Mouse (Mus musculus) stomach, postnatal 0 days (tissue): ENCODE results near the gene Prdx3. TPM values are rescaled to one million over a fixed set of nuclear protein-coding genes. Genes with fewer than 3 reads are reported as not detected.

Experiments
- ATAC-seq: fragments of 200-750 bp; cut with Nextera tagmentation; 2 replicates; pipeline ENCODE4 v1.8.0; 2017; ENCODE audit not compliant: low FRiP score, low TSS enrichment
- DNase-seq: peaks from one replicate; pipeline ENCODE4 v3.0.0-alpha.2; 2016; ENCODE audit warnings: low spot score
- H3K27ac ChIP-seq: fragments of 300-500 bp; sonication (generic); replicated peaks from 2 replicates; pipeline ENCODE4 v1.5.1; 2014; ENCODE audit warnings: mild to moderate bottlenecking, control low read depth
- H3K27me3 ChIP-seq: fragments of 300-500 bp; sonication (generic); 2 replicates; pipeline ENCODE4 v1.6.1; 2014; ENCODE audit warnings: low read length; ENCODE audit not compliant: control insufficient read depth, insufficient read depth
- H3K36me3 ChIP-seq: fragments of 300-500 bp; sonication (generic); 2 replicates; pipeline ENCODE4 v1.6.1; 2014; ENCODE audit warnings: low read length, mixed read lengths; ENCODE audit not compliant: control insufficient read depth, insufficient read depth
- H3K4me1 ChIP-seq: fragments of 300-500 bp; sonication (generic); replicated peaks from 2 replicates; pipeline ENCODE4 v1.6.1; 2014; ENCODE audit warnings: antibody characterized with exemption; ENCODE audit not compliant: control insufficient read depth, insufficient read depth
- H3K4me2 ChIP-seq: fragments of 300-500 bp; sonication (generic); replicated peaks from 2 replicates; pipeline ENCODE4 v1.6.1; 2014; ENCODE audit warnings: low read depth, mild to moderate bottlenecking, control low read depth, moderate library complexity
- H3K4me3 ChIP-seq: fragments of 300-500 bp; sonication (generic); 2 replicates; pipeline ENCODE4 v1.5.1; 2014; ENCODE audit warnings: low read depth, low read length, control low read depth
- H3K9ac ChIP-seq: fragments of 300-500 bp; sonication (generic); 2 replicates; pipeline ENCODE4 v1.6.1; 2014; ENCODE audit warnings: mild to moderate bottlenecking, low read length, control low read depth, mixed read lengths
- H3K9me3 ChIP-seq: fragments of 300-500 bp; sonication (generic); 2 replicates; pipeline ENCODE4 v1.6.1; 2016; ENCODE audit warnings: low read length; ENCODE audit not compliant: control insufficient read depth
- CTCF ChIP-seq: IDR thresholded peaks from 2 replicates; pipeline ENCODE4 v1.5.1; 2016; ENCODE audit warnings: antibody characterized with exemption, low read depth, mild to moderate bottlenecking, moderate library complexity
- EP300 ChIP-seq: optimal IDR thresholded peaks from 2 replicates; pipeline ENCODE3; 2016; ENCODE audit warnings: antibody characterized with exemption
- WGBS: fragments of 180-500 bp; shearing (Covaris S2); extraction: QIAGEN DNeasy Blood & Tissue Kit; methylation state at CpG from one replicate; pipeline ENCODE4 v1.1.7; 2014; 5-methylcytosine and 5-hydroxymethylcytosine counted together
- polyA plus RNA-seq: library from polyadenylated mRNA; unstranded; fragments of >200 nt; fragmentation: Nextera tagmentation; extraction: Ambion mirVana; gene quantifications from 2 replicates; pipeline ENCODE4 v1.2.1, GENCODE M21; 2015

The Prdx3 gene
- polyA plus RNA-seq, 1 experiment from 2014 or later = 127 TPM

DNA sequence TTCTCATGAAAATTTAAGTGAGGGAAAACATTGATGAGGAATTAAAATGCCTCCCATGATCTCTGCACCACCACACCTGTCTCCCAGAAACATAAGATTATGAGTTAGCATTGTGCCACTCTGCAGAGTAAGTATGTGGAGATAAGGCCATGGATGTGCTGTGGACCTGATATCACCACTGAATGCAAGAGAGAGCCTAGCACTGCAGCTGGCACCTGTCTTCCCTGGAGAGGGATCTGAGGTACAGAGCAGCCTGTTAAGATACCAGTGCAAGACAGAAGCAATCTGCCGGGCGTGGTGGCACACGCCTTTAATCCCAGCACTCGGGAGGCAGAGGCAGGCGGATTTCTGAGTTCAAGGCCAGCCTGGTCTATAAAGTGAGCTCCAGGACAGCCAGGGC lies 31.1 kb upstream of the Prdx3 start:
- H3K27ac ChIP-seq = no peak overlapping the region
- 85% methylated on average over 5 of the region's 5 CpGs for WGBS
- no peaks in the 10 kb centered on the region for H3K4me1 ChIP-seq
- TF ChIP-seq EP300 (no peak), CTCF (no peak)
- no peak overlapping the region for H3K4me3 ChIP-seq
- ATAC-seq (no peak), DNase-seq (no peak)
- no peaks in the 10 kb centered on the region for H3K27me3 ChIP-seq
- H3K9ac ChIP-seq = no peak overlapping the region
- no peaks in the 10 kb centered on the region for H3K36me3 ChIP-seq
- no peaks in the 10 kb centered on the region for H3K9me3 ChIP-seq
- no peak overlapping the region for H3K4me2 ChIP-seq

DNA sequence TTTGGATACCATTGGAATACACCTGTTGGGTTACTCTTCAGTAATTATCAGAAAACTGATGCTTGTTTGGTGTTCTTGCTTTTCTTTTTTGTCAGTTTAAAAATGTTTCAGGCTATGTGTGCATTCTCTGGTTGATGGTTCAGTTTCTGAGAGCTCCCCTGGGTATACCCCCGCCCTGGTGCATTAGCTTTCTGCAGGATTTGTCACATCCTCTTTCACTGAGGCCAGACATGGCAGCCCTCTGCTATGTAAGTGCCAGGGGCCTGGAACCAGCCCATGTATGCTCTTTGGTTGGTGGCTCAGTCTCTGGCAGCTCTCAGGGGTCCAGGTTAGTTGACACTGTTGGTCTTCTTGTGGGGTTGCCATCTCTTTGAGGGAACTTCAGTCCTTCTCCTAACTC lies 29.6 kb upstream of the Prdx3 start:
- H3K9me3 ChIP-seq = no peaks in the 10 kb centered on the region
- ATAC-seq (no peak), DNase-seq (no peak)
- H3K36me3 ChIP-seq = no peaks in the 10 kb centered on the region
- H3K27ac ChIP-seq = no peak overlapping the region
- H3K27me3 ChIP-seq = no peaks in the 10 kb centered on the region
- WGBS = 93% methylated on average over 1 of the region's 1 CpGs
- H3K4me1 ChIP-seq = no peaks in the 10 kb centered on the region
- no peak overlapping the region for H3K4me2 ChIP-seq
- TF ChIP-seq EP300 (no peak), CTCF (no peak)
- no peak overlapping the region for H3K4me3 ChIP-seq
- H3K9ac ChIP-seq = no peak overlapping the region

DNA sequence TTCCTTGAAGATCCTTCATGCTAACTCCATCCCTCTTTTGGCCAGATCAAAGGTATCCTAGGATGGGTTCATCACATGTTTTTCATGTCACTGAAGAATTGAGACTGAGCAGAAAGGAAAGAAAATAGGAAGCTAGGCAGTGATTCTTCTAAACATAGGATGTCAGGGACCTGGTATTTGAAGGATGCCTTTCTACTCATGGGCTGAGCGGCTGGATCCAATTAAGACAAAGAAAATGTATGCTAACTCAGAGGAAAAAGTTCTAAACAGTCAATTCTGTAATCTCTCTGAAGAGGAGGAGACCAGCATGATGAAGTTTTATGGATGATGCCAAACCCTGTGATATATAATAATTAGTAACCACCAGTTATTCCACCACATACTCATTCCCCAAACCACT lies 28.8 kb upstream of the Prdx3 start:
- WGBS = 63% methylated on average over 1 of the region's 1 CpGs
- H3K9ac ChIP-seq = no peak overlapping the region
- H3K36me3 ChIP-seq = no peaks in the 10 kb centered on the region
- no peak overlapping the region for H3K27ac ChIP-seq
- H3K9me3 ChIP-seq = no peaks in the 10 kb centered on the region
- DNase-seq (no peak), ATAC-seq (no peak)
- no peak overlapping the region for H3K4me3 ChIP-seq
- H3K4me2 ChIP-seq = no peak overlapping the region
- H3K4me1 ChIP-seq = no peaks in the 10 kb centered on the region
- no peak for TF ChIP-seq CTCF
- no peak for TF ChIP-seq EP300
- H3K27me3 ChIP-seq = no peaks in the 10 kb centered on the region

DNA sequence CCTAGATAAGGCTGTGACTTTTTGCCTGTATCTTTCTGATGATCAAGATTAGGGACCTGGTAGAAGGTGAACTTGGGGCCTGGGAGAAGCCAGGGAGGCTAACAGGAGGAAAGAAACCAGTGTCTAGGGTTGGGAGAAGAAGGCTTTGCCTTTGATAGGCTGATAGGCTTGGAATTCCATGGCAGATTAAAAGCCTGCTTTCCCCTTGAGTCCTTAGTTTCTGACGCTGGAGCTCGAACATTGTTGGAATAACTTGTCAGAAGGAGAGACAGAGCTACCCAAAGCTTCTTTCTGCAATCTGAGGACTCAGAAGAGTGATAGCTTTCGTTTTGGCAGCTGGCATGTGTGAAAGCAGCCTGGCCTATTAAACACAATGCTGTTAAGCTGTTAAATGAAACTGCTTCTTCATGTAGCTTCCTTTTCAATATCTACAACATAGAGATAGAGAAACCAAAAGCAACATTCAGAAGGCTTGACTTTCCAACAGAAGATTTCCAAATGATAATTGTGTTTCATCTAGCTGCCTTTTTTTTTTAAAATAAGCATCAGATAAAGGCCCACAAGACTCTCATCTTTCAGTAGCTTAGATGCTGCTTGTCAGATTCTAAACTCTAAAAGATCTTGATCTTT lies 21.0 kb upstream of the Prdx3 start:
- no peaks in the 10 kb centered on the region for H3K27me3 ChIP-seq
- no peak overlapping the region for H3K4me3 ChIP-seq
- DNase-seq = no peak
- H3K4me1 ChIP-seq = no peaks in the 10 kb centered on the region
- H3K9ac ChIP-seq = no peak overlapping the region
- H3K36me3 ChIP-seq = no peaks in the 10 kb centered on the region
- ATAC-seq = no peak
- H3K9me3 ChIP-seq = no peaks in the 10 kb centered on the region
- WGBS = 25% methylated on average over 3 of the region's 3 CpGs
- no peak overlapping the region; the same call in 1 of the 2 replicates for H3K27ac ChIP-seq
- TF ChIP-seq CTCF = no peak
- no peak for TF ChIP-seq EP300
- no peak overlapping the region for H3K4me2 ChIP-seq

DNA sequence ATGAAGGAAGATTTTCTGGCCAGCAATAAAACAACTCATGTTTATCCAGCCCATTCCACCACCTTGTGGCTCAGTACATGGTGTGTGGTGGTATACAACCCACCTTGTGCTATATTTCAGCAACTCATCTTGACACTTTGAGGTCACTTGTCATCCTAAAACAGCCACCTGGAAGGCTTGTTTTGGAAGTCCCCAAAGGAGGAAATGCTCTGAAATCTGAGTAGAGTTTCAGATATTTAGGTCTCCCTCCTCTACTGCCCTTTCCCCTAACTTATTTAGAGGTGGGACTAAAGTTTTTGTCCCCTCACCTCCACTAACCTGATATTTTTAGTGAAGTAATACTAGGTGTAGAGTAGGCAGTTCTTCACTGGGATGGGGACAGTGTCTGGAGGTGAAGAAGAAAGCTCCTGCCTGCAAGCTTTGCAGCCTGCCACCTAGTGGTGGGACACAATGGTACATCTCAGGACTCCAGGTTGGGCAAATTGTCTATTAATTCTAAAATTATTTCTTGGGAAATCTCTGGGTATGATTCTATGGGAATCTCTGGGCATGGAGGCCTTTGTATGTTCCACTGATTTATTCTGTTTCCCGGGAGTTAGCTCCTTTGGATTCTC lies 17.7 kb upstream of the Prdx3 start:
- Histone ChIP-seq H3K36me3 (no peaks in the 10 kb centered on the region), H3K27me3 (no peaks in the 10 kb centered on the region), H3K4me3 (no peak overlapping the region), H3K27ac (no peak overlapping the region), H3K9ac (no peak overlapping the region), H3K4me1 (no peaks in the 10 kb centered on the region), H3K9me3 (no peaks in the 10 kb centered on the region), H3K4me2 (peak overlapping the region; percentile 86; the same call in 1 of the 2 replicates)
- DNase-seq (peak; percentile 68), ATAC-seq (no peak)
- TF ChIP-seq CTCF = peak; percentile 85
- TF ChIP-seq EP300 = no peak
- 34% methylated on average over 1 of the region's 1 CpGs for WGBS

DNA sequence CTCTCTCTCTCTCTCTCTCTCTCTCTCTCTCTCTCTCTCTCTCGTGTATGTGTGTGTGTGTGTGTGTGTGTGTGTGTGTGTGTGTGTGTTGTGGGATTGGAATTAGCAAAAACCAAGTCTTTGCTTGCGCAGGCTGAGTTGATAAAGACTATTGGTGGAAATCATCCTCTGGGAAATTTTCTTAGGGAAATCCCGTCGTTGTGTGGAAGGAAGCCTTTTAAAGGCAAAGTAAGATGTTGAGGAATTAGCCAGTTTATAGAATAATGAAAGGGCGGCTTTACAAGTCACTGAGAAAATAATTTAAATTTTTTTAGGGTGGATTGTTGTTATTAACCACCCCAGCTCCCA lies 16.7 kb upstream of the Prdx3 start:
- WGBS = 5% methylated on average over 4 of the region's 5 CpGs
- H3K27me3 ChIP-seq = no peaks in the 10 kb centered on the region
- peak overlapping the region; percentile 86 for H3K4me2 ChIP-seq
- no peaks in the 10 kb centered on the region for H3K36me3 ChIP-seq
- H3K4me3 ChIP-seq = peak overlapping the region; percentile 90; the same call in 1 of the 2 replicates
- DNase-seq (no peak), ATAC-seq (no peak)
- TF ChIP-seq CTCF = no peak
- TF ChIP-seq EP300 = no peak
- no peaks in the 10 kb centered on the region for H3K4me1 ChIP-seq
- no peak overlapping the region for H3K9ac ChIP-seq
- H3K27ac ChIP-seq = no peak overlapping the region
- no peaks in the 10 kb centered on the region for H3K9me3 ChIP-seq
